Mouse (Mus musculus): ENCODE measurements around the gene Arfrp1. TPM values are rescaled to one million over a fixed set of nuclear protein-coding genes. Genes with fewer than 3 reads are reported as not detected.

Arfrp1 gene
- polyA plus RNA-seq (2012; rRNA removed; ENCODE audit: low replicate concordance), result 14.4 and 16.3 TPM in 2 replicates

GRCm38 (mm10) chr2:181364860-181365596 lies at the start of gene Arfrp1, which contains the start of gene Zgpat:
TSS of gene Arfrp1 (minus strand) at chr2:181365404.
TSS of gene Zgpat (plus strand) at chr2:181364928.

DNA sequence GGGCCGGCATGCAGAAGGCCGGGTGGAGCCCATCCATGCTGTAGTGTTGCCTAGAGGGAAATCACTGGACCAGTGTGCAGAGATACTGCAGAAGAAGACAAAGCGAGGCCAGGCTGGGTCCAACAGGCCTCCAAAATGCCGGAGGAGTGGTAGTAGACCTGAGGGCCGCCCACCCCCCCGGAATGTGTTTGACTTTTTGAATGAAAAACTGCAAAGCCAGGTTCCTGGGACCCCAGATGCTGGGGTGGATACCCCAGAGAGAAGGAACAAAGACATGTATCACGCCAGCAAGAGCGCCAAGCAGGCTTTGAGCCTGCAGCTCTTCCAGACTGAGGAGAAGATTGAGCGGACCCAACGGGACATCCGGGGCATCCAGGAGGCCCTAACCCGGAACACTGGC lies 14.6 kb upstream of the Arfrp1 start, which contains the start of gene Lime1:
TSS of gene Lime1 (plus strand) at position 301 of the 400 bp plus-strand sequence.

GRCm38 (mm10) chr2:181319248-181320102 lies 45.7 kb downstream of the Arfrp1 start, which contains the start of gene Rtel1:
TSS of gene Rtel1 (plus strand) at chr2:181319739.

GRCm38 (mm10) chr2:181314080-181314810 lies 51.0 kb downstream of the Arfrp1 start, which contains the start of gene Stmn3:
TSS of gene Stmn3 (minus strand) at chr2:181314500.

Other genes with a start within 250 kb of the Arfrp1 start
- gene Kcnq2, start 230.1 kb downstream of the Arfrp1 start, polyA plus RNA-seq (2012; rRNA removed; ENCODE audit: low replicate concordance), result 0.38 and 0.50 TPM in 2 replicates
- 2.7 and 3.7 TPM in 2 replicates for gene Eef1a2, start 208.4 kb downstream of the Arfrp1 start, polyA plus RNA-seq (2012; rRNA removed; ENCODE audit: low replicate concordance)
- 266 and 328 TPM in 2 replicates for gene Ppdpf, start 178.2 kb downstream of the Arfrp1 start, polyA plus RNA-seq (2012; rRNA removed; ENCODE audit: low replicate concordance)
- 1.1 and 6.9 TPM in 2 replicates for gene Ptk6, start 162.6 kb downstream of the Arfrp1 start, polyA plus RNA-seq (2012; rRNA removed; ENCODE audit: low replicate concordance)
- 0.57 and 0.96 TPM in 2 replicates for gene Srms, start 152.2 kb downstream of the Arfrp1 start, polyA plus RNA-seq (2012; rRNA removed; ENCODE audit: low replicate concordance)
- gene Fndc11, start 145.4 kb downstream of the Arfrp1 start, polyA plus RNA-seq (2012; rRNA removed; ENCODE audit: low replicate concordance), result 0.30 and 0.58 TPM in 2 replicates
- gene Helz2, start 123.4 kb downstream of the Arfrp1 start, polyA plus RNA-seq (2012; rRNA removed; ENCODE audit: low replicate concordance), result 30.3 and 39.9 TPM in 2 replicates
- 16.9 and 31.9 TPM in 2 replicates for gene Gmeb2, start 77.4 kb downstream of the Arfrp1 start, polyA plus RNA-seq (2012; rRNA removed; ENCODE audit: low replicate concordance)
- 2.8 and 2.9 TPM in 2 replicates for gene Stmn3, start 50.9 kb downstream of the Arfrp1 start, polyA plus RNA-seq (2012; rRNA removed; ENCODE audit: low replicate concordance)
- 14.4 and 16.6 TPM in 2 replicates for gene Rtel1, start 45.7 kb downstream of the Arfrp1 start, polyA plus RNA-seq (2012; rRNA removed; ENCODE audit: low replicate concordance)
- 12.9 and 14.2 TPM in 2 replicates for gene Zgpat, start 476 bp downstream of the Arfrp1 start, polyA plus RNA-seq (2012; rRNA removed; ENCODE audit: low replicate concordance)
- gene Lime1, start 14.7 kb upstream of the Arfrp1 start, polyA plus RNA-seq (2012; rRNA removed; ENCODE audit: low replicate concordance), result 79.8 and 83.0 TPM in 2 replicates
- 0.85 and 0.96 TPM in 2 replicates for gene Zbtb46, start 94.0 kb upstream of the Arfrp1 start, polyA plus RNA-seq (2012; rRNA removed; ENCODE audit: low replicate concordance)
- 0.06 TPM in 1 of 2 replicates, not detected in the other for gene Abhd16b, start 127.8 kb upstream of the Arfrp1 start, polyA plus RNA-seq (2012; rRNA removed; ENCODE audit: low replicate concordance)
- gene Tpd52l2, start 131.7 kb upstream of the Arfrp1 start, polyA plus RNA-seq (2012; rRNA removed; ENCODE audit: low replicate concordance), result 12.0 and 12.4 TPM in 2 replicates
- gene Dnajc5, start 155.1 kb upstream of the Arfrp1 start, polyA plus RNA-seq (2012; rRNA removed; ENCODE audit: low replicate concordance), result 20.8 and 23.1 TPM in 2 replicates
- 92.3 and 132 TPM in 2 replicates for gene Uckl1, start 219.5 kb upstream of the Arfrp1 start, polyA plus RNA-seq (2012; rRNA removed; ENCODE audit: low replicate concordance)
- 4.1 and 4.5 TPM in 2 replicates for gene Prpf6, start 226.5 kb upstream of the Arfrp1 start, polyA plus RNA-seq (2012; rRNA removed; ENCODE audit: low replicate concordance)
- 7.8 and 14.6 TPM in 2 replicates for gene Zfp512b, start 227.4 kb upstream of the Arfrp1 start, polyA plus RNA-seq (2012; rRNA removed; ENCODE audit: low replicate concordance)
- 21.4 and 27.7 TPM in 2 replicates for gene Samd10, start 233.8 kb upstream of the Arfrp1 start, polyA plus RNA-seq (2012; rRNA removed; ENCODE audit: low replicate concordance)